ENCODE assay signal across 15 mouse cellular contexts in the genomic region with DNA sequence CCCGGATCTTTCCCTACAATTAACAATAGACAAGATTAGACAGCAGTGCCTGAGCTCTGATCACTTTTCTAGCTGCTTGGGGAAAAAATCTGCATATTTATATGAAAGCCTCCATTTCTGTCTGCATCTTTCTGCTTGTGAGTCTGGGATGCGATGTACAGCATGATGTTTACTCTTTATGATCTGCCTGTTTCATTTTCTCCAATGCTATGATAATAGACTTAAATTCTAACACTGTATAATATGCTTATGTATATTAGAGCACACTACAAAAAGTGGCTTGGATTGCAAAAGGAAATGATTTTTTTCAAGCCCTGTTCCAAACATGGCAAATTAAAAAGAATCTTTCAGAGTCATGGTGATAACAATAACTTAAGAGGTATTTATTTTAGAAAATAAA.
DNase-seq lines count a peak whose midpoint lies in the region; ATAC-seq and TF ChIP-seq lines count a peak whose summit lies in the region.
"Had no signal": no experiment of that assay in that cellular context is flagged by ENCODE, and none has a peak within 500 bp of the region (broad histone marks: within the 10 kb centered on the region; RNA-seq: fewer than 3 reads in every experiment).

No protein-coding gene starts in this region.

- H3K4me3 ChIP-seq in forebrain, embryonic 11.5 days (ENCODE audit: low read depth, low read length): no peak overlapping the region
- H3K4me3 ChIP-seq in forebrain, embryonic 10.5 days: no peak overlapping the region
- no peak overlapping the region for H3K4me3 ChIP-seq in forebrain, embryonic 12.5 days (replicated peaks)
- no peak overlapping the region for H3K4me3 ChIP-seq in hindbrain, embryonic 14.5 days (replicated peaks; ENCODE audit: low read length)
- no peak overlapping the region for H3K4me3 ChIP-seq in myocyte
- H3K4me3 ChIP-seq: megakaryocyte, embryonic 14.5 days had no signal

- H3K4me1 ChIP-seq in forebrain, embryonic 11.5 days (replicated peaks; ENCODE audit: control insufficient read depth, insufficient read depth, low read length): no peaks in the 10 kb centered on the region; the same call in 1 of the 2 replicates
- H3K4me1 ChIP-seq in forebrain, embryonic 10.5 days: peaks cover 7% of the 10 kb centered on the region; the same call in 1 of the 2 replicates
- no peaks in the 10 kb centered on the region for H3K4me1 ChIP-seq in forebrain, embryonic 12.5 days
- peaks cover 6% of the 10 kb centered on the region; the same call in 1 of the 2 replicates for H3K4me1 ChIP-seq in hindbrain, embryonic 14.5 days (replicated peaks; ENCODE audit: control insufficient read depth, insufficient read depth, low read length)
- H3K4me1 ChIP-seq: megakaryocyte, embryonic 14.5 days had no signal

- no peak for DNase-seq in forebrain, embryonic 11.5 days (ENCODE audit: low spot score)
- DNase-seq in forebrain, embryonic 10.5 days (ENCODE audit: extremely low spot score, low spot score): no peak
- DNase-seq in hindbrain, embryonic 14.5 days (ENCODE audit: low spot score): no peak
- DNase-seq in ovary, adult 18-20 months (ENCODE audit: low spot score): no peak
- no peak for DNase-seq in kidney, adult 8-10 months
- DNase-seq: heart, postnatal 4 days; liver; liver, postnatal 0 days; lung, postnatal 14 days; thymus, postnatal 36 days had no signal

- H3K4me2 ChIP-seq in forebrain, embryonic 11.5 days (ENCODE audit: low read depth, low read length, severe bottlenecking): no peak overlapping the region
- no peak overlapping the region for H3K4me2 ChIP-seq in forebrain, embryonic 12.5 days
- H3K4me2 ChIP-seq in hindbrain, embryonic 14.5 days (replicated peaks): peak overlapping the region; percentile 28; the same call in 1 of the 2 replicates
- peak overlapping the region; percentile 73 for H3K4me2 ChIP-seq in myocyte (ENCODE audit: low read depth)

- ATAC-seq in forebrain, embryonic 11.5 days (replicated peaks; ENCODE audit: low FRiP score): 0 out of 2 replicates have a peak, but pooled peaks have one; percentile 15
- ATAC-seq in forebrain, embryonic 12.5 days (ENCODE audit: low FRiP score): 0 out of 2 replicates have a peak, but pooled peaks have one; percentile 15
- no peak; the same call in 1 of the 2 replicates for ATAC-seq in hindbrain, embryonic 14.5 days (ENCODE audit: low FRiP score)
- no peak for ATAC-seq in frontal cortex, adult (ENCODE audit: low TSS enrichment)
- ATAC-seq: intestine, postnatal 0 days; liver, postnatal 0 days had no signal

- 53% methylated on average over 2 of the region's 2 CpGs for WGBS in forebrain, embryonic 11.5 days
- WGBS in forebrain, embryonic 10.5 days: 74% methylated on average over 2 of the region's 2 CpGs
- WGBS in forebrain, embryonic 12.5 days: 54% methylated on average over 2 of the region's 2 CpGs
- WGBS in hindbrain, embryonic 14.5 days: 48% methylated on average over 2 of the region's 2 CpGs

- H3K36me3 ChIP-seq in forebrain, embryonic 11.5 days (ENCODE audit: control insufficient read depth, insufficient read depth, low read length): no peaks in the 10 kb centered on the region
- no peaks in the 10 kb centered on the region for H3K36me3 ChIP-seq in forebrain, embryonic 10.5 days (replicated peaks)
- no peaks in the 10 kb centered on the region for H3K36me3 ChIP-seq in forebrain, embryonic 12.5 days (replicated peaks)
- H3K36me3 ChIP-seq in hindbrain, embryonic 14.5 days (replicated peaks; ENCODE audit: control insufficient read depth, insufficient read depth): 0 out of 2 replicates have a peak, but pooled peaks cover 6% of the 10 kb centered on the region
- no peaks in the 10 kb centered on the region for H3K36me3 ChIP-seq in myocyte (ENCODE audit: control insufficient read depth, insufficient read depth)

- H3K9ac ChIP-seq in forebrain, embryonic 11.5 days (ENCODE audit: low read length): no peak overlapping the region
- H3K9ac ChIP-seq in forebrain, embryonic 12.5 days: no peak overlapping the region
- no peak overlapping the region for H3K9ac ChIP-seq in hindbrain, embryonic 14.5 days
- H3K9ac ChIP-seq: liver, postnatal 0 days had no signal

- TF ChIP-seq POLR2A in myocyte (IDR thresholded peaks at IDR 0.05; ENCODE audit: insufficient read length, low read depth): no peak

- no peaks in the 10 kb centered on the region for H3K27me3 ChIP-seq in forebrain, embryonic 11.5 days (ENCODE audit: control insufficient read depth, insufficient read depth, low read length)
- H3K27me3 ChIP-seq in forebrain, embryonic 10.5 days (ENCODE audit: poor library complexity, severe bottlenecking): no peaks in the 10 kb centered on the region
- H3K27me3 ChIP-seq in forebrain, embryonic 12.5 days: no peaks in the 10 kb centered on the region
- no peaks in the 10 kb centered on the region for H3K27me3 ChIP-seq in hindbrain, embryonic 14.5 days (ENCODE audit: control insufficient read depth, insufficient read depth, low read length)
- no peaks in the 10 kb centered on the region for H3K27me3 ChIP-seq in myocyte (ENCODE audit: control insufficient read depth, insufficient read depth, insufficient read length)
- H3K27me3 ChIP-seq: megakaryocyte, embryonic 14.5 days had no signal

- H3K79me2 ChIP-seq in myocyte (ENCODE audit: control insufficient read depth, insufficient read depth): no peaks in the 10 kb centered on the region

- H3K27ac ChIP-seq in forebrain, embryonic 11.5 days (ENCODE audit: low read depth, low read length): no peak overlapping the region
- no peak overlapping the region for H3K27ac ChIP-seq in forebrain, embryonic 10.5 days
- peak overlapping the region; percentile 61; the same call in 1 of the 2 replicates for H3K27ac ChIP-seq in forebrain, embryonic 12.5 days
- H3K27ac ChIP-seq in hindbrain, embryonic 14.5 days: peak overlapping the region; percentile 91

- no peak overlapping the region for H3ac ChIP-seq in myocyte (ENCODE audit: control insufficient read depth, insufficient read length)

- H3K9me3 ChIP-seq in forebrain, embryonic 11.5 days (ENCODE audit: control insufficient read depth, low read length): no peaks in the 10 kb centered on the region
- H3K9me3 ChIP-seq in forebrain, embryonic 10.5 days: peaks cover 16% of the 10 kb centered on the region; the same call in 1 of the 2 replicates
- H3K9me3 ChIP-seq in forebrain, embryonic 12.5 days: no peaks in the 10 kb centered on the region
- no peaks in the 10 kb centered on the region for H3K9me3 ChIP-seq in hindbrain, embryonic 14.5 days (ENCODE audit: control insufficient read depth, low read length)
- H3K9me3 ChIP-seq: megakaryocyte, embryonic 14.5 days had no signal

TF ChIP-seq in myocyte, 11 proteins besides CTCF, POLR2A, EP300 and RAD21:
- no peak for TF ChIP-seq USF1 (IDR thresholded peaks at IDR 0.05; ENCODE audit: low read depth)
- no peak for TF ChIP-seq MYOG (IDR thresholded peaks at IDR 0.05; ENCODE audit: control insufficient read depth in 1 of 3, insufficient read depth in 1 of 3, insufficient read length in 2 of 3, low read depth in 2 of 3)
- no peak for TF ChIP-seq POLR2AphosphoS2 (IDR thresholded peaks at IDR 0.05; ENCODE audit: insufficient read length, low read depth)
- no peak for TF ChIP-seq TCF12 (IDR thresholded peaks at IDR 0.05; ENCODE audit: insufficient read depth, poor library complexity, severe bottlenecking)
- no peak for TF ChIP-seq SRF (IDR thresholded peaks at IDR 0.05; ENCODE audit: control insufficient read depth, insufficient read length, low read depth)

Comparison
In these comparisons a context has a peak if more than half of its experiments do, and no peak if none do; other contexts are left out.
1. H3K27ac ChIP-seq: peak in forebrain, embryonic 12.5 days (single experiment) and hindbrain, embryonic 14.5 days (single experiment); none in forebrain, embryonic 11.5 days (single experiment) and forebrain, embryonic 10.5 days (single experiment).
2. ATAC-seq: peak in forebrain, embryonic 11.5 days (single experiment) and forebrain, embryonic 12.5 days (single experiment); none in hindbrain, embryonic 14.5 days (single experiment) and frontal cortex, adult (single experiment).
3. H3K4me2 ChIP-seq: peak in hindbrain, embryonic 14.5 days (single experiment) and myocyte (single experiment); none in forebrain, embryonic 11.5 days (single experiment) and forebrain, embryonic 12.5 days (single experiment).